Mouse (Mus musculus): ENCODE data around the gene Nmu. TPM values are rescaled to one million over a fixed set of nuclear protein-coding genes. Genes with fewer than 3 reads are reported as not detected.

Gene Nmu
- total and polyA plus RNA-seq, 2 experiments from 2014 or later = not detected

DNA sequence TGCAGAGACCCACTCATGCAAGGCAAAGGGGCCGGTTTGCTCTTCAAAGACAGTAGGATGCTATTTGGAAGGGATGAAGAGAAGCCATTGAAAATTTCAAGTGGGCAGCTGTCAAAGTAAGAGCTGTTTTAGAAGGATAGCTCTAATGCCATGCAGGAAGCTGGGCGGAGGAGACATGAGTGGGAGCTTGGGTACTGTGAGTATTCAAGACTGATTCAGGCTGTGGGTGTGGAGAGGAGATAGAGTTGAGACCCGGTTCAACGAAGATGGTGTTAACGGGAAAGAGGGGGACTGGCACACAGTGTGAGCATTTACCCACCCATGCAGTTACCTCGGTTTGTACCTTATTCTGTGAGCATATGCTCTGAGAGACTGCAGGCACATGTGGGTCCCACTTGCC is 20.1 kb upstream of the Nmu start:
- H3K4me1 ChIP-seq (ENCODE audit: control insufficient read depth, insufficient read depth) = no peaks in the 10 kb centered on the region
- no peaks in the 10 kb centered on the region for H3K36me3 ChIP-seq (replicated peaks; ENCODE audit: control insufficient read depth, insufficient read depth, low read length)
- H3K9me3 ChIP-seq (replicated peaks; ENCODE audit: control insufficient read depth, low read length) = no peaks in the 10 kb centered on the region
- no peak for ATAC-seq (ENCODE audit: insufficient read depth, low read depth)
- H3K27ac ChIP-seq (ENCODE audit: low read depth) = no peak overlapping the region
- H3K27me3 ChIP-seq (ENCODE audit: control insufficient read depth, insufficient read depth, low read length) = no peaks in the 10 kb centered on the region
- no peak overlapping the region for H3K9ac ChIP-seq (replicated peaks; ENCODE audit: low read depth, low read length)
- no peak overlapping the region for H3K4me3 ChIP-seq (ENCODE audit: low read depth, low read length)
- no peak for TF ChIP-seq CTCF (IDR thresholded peaks at IDR 0.05; ENCODE audit: low read depth)
- WGBS = 65% methylated on average over 6 of the region's 6 CpGs
- no peak overlapping the region for H3K4me2 ChIP-seq (ENCODE audit: low read depth, low read length)
- no peak for DNase-seq (ENCODE audit: low spot score)

GRCm38 (mm10) chr5:76381836-76382235 is 18.2 kb upstream of the Nmu start:
- H3K36me3 ChIP-seq (replicated peaks; ENCODE audit: control insufficient read depth, insufficient read depth, low read length) = no peaks in the 10 kb centered on the region
- H3K27me3 ChIP-seq (ENCODE audit: control insufficient read depth, insufficient read depth, low read length) = no peaks in the 10 kb centered on the region
- H3K4me2 ChIP-seq (ENCODE audit: low read depth, low read length) = no peak overlapping the region
- H3K9me3 ChIP-seq (replicated peaks; ENCODE audit: control insufficient read depth, low read length) = no peaks in the 10 kb centered on the region
- H3K4me3 ChIP-seq (ENCODE audit: low read depth, low read length) = no peak overlapping the region
- H3K4me1 ChIP-seq (ENCODE audit: control insufficient read depth, insufficient read depth) = no peaks in the 10 kb centered on the region
- no peak for DNase-seq (ENCODE audit: low spot score)
- H3K9ac ChIP-seq (replicated peaks; ENCODE audit: low read depth, low read length) = no peak overlapping the region
- no peak for TF ChIP-seq EP300 (IDR thresholded peaks at IDR 0.05; ENCODE audit: low read depth)
- TF ChIP-seq CTCF (IDR thresholded peaks at IDR 0.05; ENCODE audit: low read depth) = no peak
- 76% methylated on average over 5 of the region's 5 CpGs for WGBS
- ATAC-seq (ENCODE audit: insufficient read depth, low read depth) = no peak
- no peak overlapping the region for H3K27ac ChIP-seq (ENCODE audit: low read depth)

DNA sequence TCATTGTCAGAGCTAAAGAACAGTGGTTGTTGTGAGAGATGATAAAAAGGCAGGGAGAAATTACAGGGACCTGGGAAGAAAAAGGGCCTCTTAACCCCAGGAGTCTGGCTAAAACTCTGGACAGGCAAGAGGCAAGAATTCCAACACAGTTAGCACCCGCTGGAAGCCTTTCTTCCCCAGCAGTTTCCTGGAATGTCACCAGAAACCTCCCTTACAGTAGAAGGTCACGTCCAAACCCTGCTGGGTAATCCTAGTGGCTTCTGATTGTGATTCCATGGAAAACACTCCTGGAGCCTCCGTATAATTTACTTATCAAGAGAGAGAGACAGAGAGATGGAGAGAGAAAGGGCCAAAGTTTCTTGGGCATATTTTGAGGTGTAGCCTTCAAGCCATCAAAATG is 15.6 kb upstream of the Nmu start:
- Histone ChIP-seq H3K4me2 (ENCODE audit: low read depth, low read length) (no peak overlapping the region), H3K4me1 (ENCODE audit: control insufficient read depth, insufficient read depth) (no peaks in the 10 kb centered on the region), H3K27me3 (ENCODE audit: control insufficient read depth, insufficient read depth, low read length) (no peaks in the 10 kb centered on the region), H3K27ac (ENCODE audit: low read depth) (no peak overlapping the region), H3K36me3 (replicated peaks; ENCODE audit: control insufficient read depth, insufficient read depth, low read length) (no peaks in the 10 kb centered on the region), H3K9ac (replicated peaks; ENCODE audit: low read depth, low read length) (no peak overlapping the region), H3K9me3 (replicated peaks; ENCODE audit: control insufficient read depth, low read length) (no peaks in the 10 kb centered on the region), H3K4me3 (ENCODE audit: low read depth, low read length) (no peak overlapping the region)
- no peak for ATAC-seq (ENCODE audit: insufficient read depth, low read depth)
- TF ChIP-seq CTCF (IDR thresholded peaks at IDR 0.05; ENCODE audit: low read depth) (no peak), EP300 (IDR thresholded peaks at IDR 0.05; ENCODE audit: low read depth) (no peak)
- WGBS = 21% methylated on average over 3 of the region's 3 CpGs
- DNase-seq (ENCODE audit: low spot score) = no peak

DNA sequence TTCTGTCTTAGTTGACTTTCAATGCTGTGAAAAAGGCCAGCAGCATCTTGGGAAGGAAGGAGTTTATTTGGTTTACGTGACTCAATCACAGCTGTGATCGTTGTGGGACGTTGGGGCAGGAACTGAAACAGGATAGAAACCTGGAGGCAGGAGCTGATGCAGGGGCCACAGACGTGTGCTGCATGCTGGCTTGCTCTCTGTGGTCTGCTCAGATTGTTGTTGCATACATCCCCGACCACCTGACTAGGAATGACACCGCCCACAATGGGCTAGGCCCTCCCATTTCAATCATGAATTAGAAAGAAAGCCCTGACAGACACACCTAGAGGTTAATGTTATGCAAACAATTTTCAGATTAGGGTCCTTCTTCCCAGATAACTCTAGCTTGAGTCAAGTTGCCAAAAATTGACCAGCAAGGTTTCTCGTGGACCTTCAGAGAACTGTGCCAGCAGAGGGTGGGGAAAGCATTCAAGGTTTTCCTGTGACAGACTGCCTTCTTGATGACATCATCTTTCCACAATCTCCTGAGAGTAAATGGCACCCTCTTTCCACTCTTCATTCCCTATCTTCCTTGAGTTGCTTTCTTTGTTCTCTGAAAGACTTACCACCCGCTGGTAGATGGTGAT is 5.7 kb upstream of the Nmu start:
- H3K4me2 ChIP-seq (ENCODE audit: low read depth, low read length) = no peak overlapping the region
- 68% methylated on average over 8 of the region's 8 CpGs for WGBS
- no peak overlapping the region for H3K27ac ChIP-seq (ENCODE audit: low read depth)
- H3K9me3 ChIP-seq (replicated peaks; ENCODE audit: control insufficient read depth, low read length) = no peaks in the 10 kb centered on the region
- TF ChIP-seq CTCF (IDR thresholded peaks at IDR 0.05; ENCODE audit: low read depth) = no peak
- no peak for TF ChIP-seq EP300 (IDR thresholded peaks at IDR 0.05; ENCODE audit: low read depth)
- H3K36me3 ChIP-seq (replicated peaks; ENCODE audit: control insufficient read depth, insufficient read depth, low read length) = no peaks in the 10 kb centered on the region
- no peaks in the 10 kb centered on the region for H3K4me1 ChIP-seq (ENCODE audit: control insufficient read depth, insufficient read depth)
- no peak overlapping the region for H3K4me3 ChIP-seq (ENCODE audit: low read depth, low read length)
- no peak overlapping the region for H3K9ac ChIP-seq (replicated peaks; ENCODE audit: low read depth, low read length)
- H3K27me3 ChIP-seq (ENCODE audit: control insufficient read depth, insufficient read depth, low read length) = peaks cover 6% of the 10 kb centered on the region
- DNase-seq (ENCODE audit: low spot score) (no peak), ATAC-seq (ENCODE audit: insufficient read depth, low read depth) (no peak)

- DNase-seq (ENCODE audit: low spot score) = no peak
- Histone ChIP-seq H3K4me1 (ENCODE audit: control insufficient read depth, insufficient read depth) (no peaks in the 10 kb centered on the region), H3K9ac (replicated peaks; ENCODE audit: low read depth, low read length) (no peak overlapping the region), H3K4me3 (ENCODE audit: low read depth, low read length) (no peak overlapping the region), H3K4me2 (ENCODE audit: low read depth, low read length) (no peak overlapping the region), H3K36me3 (replicated peaks; ENCODE audit: control insufficient read depth, insufficient read depth, low read length) (no peaks in the 10 kb centered on the region), H3K27me3 (ENCODE audit: control insufficient read depth, insufficient read depth, low read length) (peaks cover 29% of the 10 kb centered on the region), H3K9me3 (replicated peaks; ENCODE audit: control insufficient read depth, low read length) (no peaks in the 10 kb centered on the region), H3K27ac (ENCODE audit: low read depth) (no peak overlapping the region)
- TF ChIP-seq EP300 (IDR thresholded peaks at IDR 0.05; ENCODE audit: low read depth) (no peak), CTCF (IDR thresholded peaks at IDR 0.05; ENCODE audit: low read depth) (no peak)
- no peak for ATAC-seq (ENCODE audit: insufficient read depth, low read depth)
- 52% methylated on average over 5 of the region's 5 CpGs for WGBS
These were observed 1.8 kb upstream of the Nmu start for GRCm38 (mm10) chr5:76365406-76365805.

DNA sequence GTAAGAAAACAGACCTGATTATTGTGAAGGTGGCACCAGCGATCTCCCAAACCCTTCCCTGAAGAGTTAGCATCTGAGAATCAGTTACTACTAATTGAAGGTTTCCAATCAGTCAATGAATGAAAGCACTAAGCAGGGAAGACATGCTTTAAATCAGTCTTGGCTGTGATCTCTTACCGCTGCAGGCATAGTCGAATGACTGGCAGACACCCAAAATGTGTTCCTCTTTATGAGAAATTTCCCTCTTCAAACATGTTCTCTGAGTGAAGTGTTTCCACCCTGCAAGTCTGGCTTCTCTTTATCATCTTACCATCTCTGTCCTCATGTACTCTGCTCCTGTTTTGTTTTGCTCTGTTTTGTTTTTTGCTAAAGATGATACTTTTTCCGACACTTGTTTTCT is 2.8 kb downstream of the Nmu start:
- WGBS = 71% methylated on average over 4 of the region's 4 CpGs
- no peak for ATAC-seq (ENCODE audit: insufficient read depth, low read depth)
- TF ChIP-seq CTCF (IDR thresholded peaks at IDR 0.05; ENCODE audit: low read depth) = no peak
- TF ChIP-seq EP300 (IDR thresholded peaks at IDR 0.05; ENCODE audit: low read depth) = no peak
- Histone ChIP-seq H3K27ac (ENCODE audit: low read depth) (no peak overlapping the region), H3K4me2 (ENCODE audit: low read depth, low read length) (no peak overlapping the region), H3K4me1 (ENCODE audit: control insufficient read depth, insufficient read depth) (no peaks in the 10 kb centered on the region), H3K9me3 (replicated peaks; ENCODE audit: control insufficient read depth, low read length) (no peaks in the 10 kb centered on the region), H3K4me3 (ENCODE audit: low read depth, low read length) (no peak overlapping the region), H3K9ac (replicated peaks; ENCODE audit: low read depth, low read length) (no peak overlapping the region), H3K36me3 (replicated peaks; ENCODE audit: control insufficient read depth, insufficient read depth, low read length) (no peaks in the 10 kb centered on the region), H3K27me3 (ENCODE audit: control insufficient read depth, insufficient read depth, low read length) (peaks cover 29% of the 10 kb centered on the region)
- DNase-seq (ENCODE audit: low spot score) = no peak
